Mouse (Mus musculus): ENCODE measurements around the gene Sox15.

DNA sequence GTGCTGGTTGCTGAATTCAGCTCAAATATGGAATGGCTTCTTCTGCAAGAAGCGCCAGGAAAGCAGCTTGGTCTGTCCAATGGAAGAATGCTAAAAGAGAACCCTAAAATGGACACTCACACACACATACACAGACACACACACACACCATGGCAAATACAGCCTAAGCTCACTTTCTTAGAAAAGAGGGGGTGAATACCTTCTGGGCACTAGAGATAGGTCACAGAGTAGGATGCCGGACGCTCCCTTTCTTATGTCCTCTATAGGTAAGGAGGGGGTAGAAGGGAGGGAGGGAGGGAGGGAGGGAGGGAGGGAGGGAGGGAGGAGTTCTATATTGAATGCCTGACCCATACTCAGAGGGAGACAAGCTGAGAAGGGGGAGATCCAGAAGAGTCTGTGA, 46.6 kb upstream of the Sox15 start:
- TF ChIP-seq ZC3H11A (IDR thresholded peaks at IDR 0.05; ENCODE audit: borderline replicate concordance, low read depth, low read length) (no peak), MAFK (IDR thresholded peaks at IDR 0.05; ENCODE audit: insufficient read depth, low read depth, low read length) (no peak), ZNF384 (IDR thresholded peaks at IDR 0.05; ENCODE audit: low read depth, low read length) (no peak)

All from ES-E14 (cell line).